Mouse (Mus musculus) megakaryocyte progenitor cell, adult 5-6 weeks (primary cell): ENCODE results near the gene Hdgf. TPM values are rescaled to one million over a fixed set of nuclear protein-coding genes. Genes with fewer than 3 reads are reported as not detected.

Source experiments
- total RNA-seq, 2 experiments: library from RNA; stranded (forward) in 1 of 2; stranded (reverse) in 1 of 2; fragments of 157-497, 149-512 nt in 1 of 2; fragments of 200-1000 nt in 1 of 2; gene quantifications; 2 replicates each; pipeline versions ENCODE4 v1.2.3 to v1.2.4; 2015 to 2017

The Hdgf gene
- total RNA-seq, 2 experiments from 2014 or later = 308 to 348 TPM

Other genes starting within 250 kb of the Hdgf start
- not detected in 2 replicates for gene Lrrc71, start 157.7 kb upstream of the Hdgf start, total RNA-seq (2015)
- 0.03 TPM in 1 of 2 replicates, not detected in the other for gene Lrrc71, start 157.7 kb upstream of the Hdgf start, total RNA-seq (2017)
- not detected in 2 replicates for gene Ntrk1, start 111.2 kb upstream of the Hdgf start, total RNA-seq (2015)
- not detected in 2 replicates for gene Ntrk1, start 111.2 kb upstream of the Hdgf start, total RNA-seq (2017)
- 0.05 TPM in 1 of 2 replicates, not detected in the other for gene Insrr, start 109.4 kb upstream of the Hdgf start, total RNA-seq (2015)
- not detected in 2 replicates for gene Insrr, start 109.4 kb upstream of the Hdgf start, total RNA-seq (2017)
- 3.4 and 4.3 TPM in 2 replicates for gene Pear1, start 82.0 kb upstream of the Hdgf start, total RNA-seq (2015)
- gene Pear1, start 82.0 kb upstream of the Hdgf start, total RNA-seq (2017) = 0.46 and 3.4 TPM in 2 replicates
- gene Sh2d2a, start 59.6 kb upstream of the Hdgf start, total RNA-seq (2015) = 0.12 TPM in 1 of 2 replicates, not detected in the other
- not detected in 2 replicates for gene Sh2d2a, start 59.6 kb upstream of the Hdgf start, total RNA-seq (2017)
- 24.5 and 25.6 TPM in 2 replicates for gene Prcc, start 20.7 kb upstream of the Hdgf start, total RNA-seq (2015)
- gene Prcc, start 20.7 kb upstream of the Hdgf start, total RNA-seq (2017) = 28.9 and 31.3 TPM in 2 replicates
- 157 and 195 TPM in 2 replicates for gene Mrpl24, start 13.2 kb downstream of the Hdgf start, total RNA-seq (2015)
- 119 and 137 TPM in 2 replicates for gene Mrpl24, start 13.2 kb downstream of the Hdgf start, total RNA-seq (2017)
- 45.2 and 51.0 TPM in 2 replicates for gene Isg20l2, start 24.0 kb downstream of the Hdgf start, total RNA-seq (2015)
- 41.1 and 51.0 TPM in 2 replicates for gene Isg20l2, start 24.0 kb downstream of the Hdgf start, total RNA-seq (2017)
- gene Rrnad1, start 24.4 kb downstream of the Hdgf start, total RNA-seq (2015) = 10.3 and 11.1 TPM in 2 replicates
- gene Rrnad1, start 24.4 kb downstream of the Hdgf start, total RNA-seq (2017) = 13.2 and 16.2 TPM in 2 replicates
- gene Crabp2, start 42.3 kb downstream of the Hdgf start, total RNA-seq (2015) = not detected in 2 replicates
- not detected in 2 replicates for gene Crabp2, start 42.3 kb downstream of the Hdgf start, total RNA-seq (2017)
- gene Nes, start 64.8 kb downstream of the Hdgf start, total RNA-seq (2015) = 0.02 TPM in 1 of 2 replicates, not detected in the other
- 0.20 TPM in 1 of 2 replicates, not detected in the other for gene Nes, start 64.8 kb downstream of the Hdgf start, total RNA-seq (2017)
- gene Bcan, start 93.9 kb downstream of the Hdgf start, total RNA-seq (2015) = not detected in 2 replicates
- not detected in 2 replicates for gene Bcan, start 93.9 kb downstream of the Hdgf start, total RNA-seq (2017)
- gene Hapln2, start 121.3 kb downstream of the Hdgf start, total RNA-seq (2015) = not detected in 2 replicates
- not detected in 2 replicates for gene Hapln2, start 121.3 kb downstream of the Hdgf start, total RNA-seq (2017)
- gene Gpatch4, start 136.8 kb downstream of the Hdgf start, total RNA-seq (2015) = 34.2 and 38.7 TPM in 2 replicates
- 49.2 and 51.8 TPM in 2 replicates for gene Gpatch4, start 136.8 kb downstream of the Hdgf start, total RNA-seq (2017)
- gene Naxe, start 152.2 kb downstream of the Hdgf start, total RNA-seq (2015) = 44.2 and 67.8 TPM in 2 replicates
- 39.6 and 41.4 TPM in 2 replicates for gene Naxe, start 152.2 kb downstream of the Hdgf start, total RNA-seq (2017)
- gene Ttc24, start 172.0 kb downstream of the Hdgf start, total RNA-seq (2015) = not detected in 2 replicates
- gene Ttc24, start 172.0 kb downstream of the Hdgf start, total RNA-seq (2017) = not detected in 2 replicates
- gene Iqgap3, start 175.7 kb downstream of the Hdgf start, total RNA-seq (2015) = 14.1 and 14.2 TPM in 2 replicates
- gene Iqgap3, start 175.7 kb downstream of the Hdgf start, total RNA-seq (2017) = 21.4 and 22.0 TPM in 2 replicates
- 82.5 and 95.7 TPM in 2 replicates for gene Mef2d, start 236.1 kb downstream of the Hdgf start, total RNA-seq (2015)
- gene Mef2d, start 236.1 kb downstream of the Hdgf start, total RNA-seq (2017) = 49.6 and 52.8 TPM in 2 replicates